ENCODE assay signal across 8 mouse cellular contexts in genomic region chr12:84347192-84347591, GRCm38 (mm10). TPM values are rescaled to one million over a fixed set of nuclear protein-coding genes. Genes with fewer than 3 reads are reported as not detected.
DNase-seq lines count a peak whose midpoint lies in the region; ATAC-seq lines count a peak whose summit lies in the region.

No protein-coding gene starts in this region.

- 29% methylated on average over 2 of the region's 2 CpGs for WGBS in intestine, embryonic 15.5 days

- peaks cover 7% of the 10 kb centered on the region; the same call in 1 of the 2 replicates for H3K36me3 ChIP-seq in intestine, embryonic 15.5 days

- DNase-seq in frontal cortex, postnatal 36 days (ENCODE audit: low spot score in 2 of 2): no peak
- DNase-seq in thymus, postnatal 4 days: peak; percentile 40
- DNase-seq in thymus, postnatal 10 days (ENCODE audit: low spot score in 2 of 2): no peak
- DNase-seq in lung, postnatal 25 days (ENCODE audit: low spot score): peak; percentile 8
- DNase-seq in c-Kit-positive CD71-positive TER-119-positive erythroid progenitor cells, embryonic 14.5 days (ENCODE audit: low spot score): no peak
- no peak for DNase-seq in layer of hippocampus, adult 18-20 months (ENCODE audit: low spot score in 2 of 2)

- ATAC-seq in frontal cortex, adult (ENCODE audit: low TSS enrichment): peak; percentile 48; the same call in 1 of the 2 replicates
- ATAC-seq in intestine, embryonic 15.5 days: 0 out of 2 replicates have a peak, but pooled peaks have one; percentile 56

- H3K4me3 ChIP-seq in intestine, embryonic 15.5 days (replicated peaks): no peak overlapping the region

- H3K27ac ChIP-seq in intestine, embryonic 15.5 days: no peak overlapping the region

- H3K9me3 ChIP-seq in intestine, embryonic 15.5 days: no peaks in the 10 kb centered on the region

- no peaks in the 10 kb centered on the region for H3K4me1 ChIP-seq in intestine, embryonic 15.5 days (replicated peaks)

- no peak overlapping the region for H3K9ac ChIP-seq in intestine, embryonic 15.5 days

- H3K4me2 ChIP-seq in intestine, embryonic 15.5 days (replicated peaks): no peak overlapping the region

- H3K27me3 ChIP-seq in intestine, embryonic 15.5 days (replicated peaks): no peaks in the 10 kb centered on the region

RNA-seq across cellular contexts. Expression of gene Coq6, which starts 14.3 kb away (rescaled TPM):
- polyA plus RNA-seq in intestine, embryonic 15.5 days (2015; fragmentation: Nextera tagmentation; extraction: Ambion mirVana): 47.5 and 53.8 TPM in 2 replicates
- total RNA-seq in layer of hippocampus, adult 18-20 months (2021): 10 to 100 TPM; 21.2 to 22.7 TPM

RNA-seq across cellular contexts. Expression of gene Fam161b, which starts 14.4 kb away (rescaled TPM):
- 2.4 and 2.6 TPM in 2 replicates for polyA plus RNA-seq in intestine, embryonic 15.5 days (2015; fragmentation: Nextera tagmentation; extraction: Ambion mirVana)
- 10 to 100 TPM; 12.4 to 13.0 TPM for total RNA-seq in layer of hippocampus, adult 18-20 months (2021)

RNA-seq across cellular contexts. Expression of gene Zfp410, which starts 30.5 kb away (rescaled TPM):
- polyA plus RNA-seq in intestine, embryonic 15.5 days (2015; fragmentation: Nextera tagmentation; extraction: Ambion mirVana): 54.7 and 61.6 TPM in 2 replicates
- 10 to 100 TPM; 34.2 to 37.1 TPM for total RNA-seq in layer of hippocampus, adult 18-20 months (2021)

Comparison
In these comparisons a context has a peak if more than half of its experiments do, and no peak if none do; other contexts are left out.
1. DNase-seq: peak in thymus, postnatal 4 days (single experiment) and lung, postnatal 25 days (single experiment); none in frontal cortex, postnatal 36 days (0 of 2), thymus, postnatal 10 days (0 of 2), c-Kit-positive CD71-positive TER-119-positive erythroid progenitor cells, embryonic 14.5 days (single experiment) and layer of hippocampus, adult 18-20 months (0 of 2).